Mouse (Mus musculus) ovary, postnatal 14 days (tissue): ENCODE measurements around the gene Cplx2.

Experiments used
- DNase-seq: peaks from one replicate; pipeline ENCODE4 v3.0.0; 2022; ENCODE audit warnings: low spot score

Gene Cplx2

DNA sequence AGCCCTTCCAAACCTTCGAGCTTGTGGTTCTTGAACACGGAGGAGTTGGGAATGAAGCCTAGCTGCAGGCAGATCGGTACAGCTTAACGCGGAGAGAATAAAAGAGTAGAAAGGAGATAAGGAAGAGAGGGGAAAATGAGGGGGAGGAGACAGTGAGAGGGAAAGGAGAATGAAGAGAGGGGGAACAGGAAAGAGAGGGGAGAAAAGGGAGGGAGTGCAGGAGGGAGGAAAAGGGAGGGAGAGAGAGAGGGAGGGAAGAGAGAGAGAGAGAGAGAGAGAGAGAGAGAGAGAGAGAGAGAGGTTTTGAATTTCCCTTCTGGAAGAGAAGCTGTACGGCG lies at the start of gene Cplx2:
TSS of gene Cplx2 (plus strand) at position 301 of the 338 bp plus-strand sequence.
- no peak for DNase-seq

DNA sequence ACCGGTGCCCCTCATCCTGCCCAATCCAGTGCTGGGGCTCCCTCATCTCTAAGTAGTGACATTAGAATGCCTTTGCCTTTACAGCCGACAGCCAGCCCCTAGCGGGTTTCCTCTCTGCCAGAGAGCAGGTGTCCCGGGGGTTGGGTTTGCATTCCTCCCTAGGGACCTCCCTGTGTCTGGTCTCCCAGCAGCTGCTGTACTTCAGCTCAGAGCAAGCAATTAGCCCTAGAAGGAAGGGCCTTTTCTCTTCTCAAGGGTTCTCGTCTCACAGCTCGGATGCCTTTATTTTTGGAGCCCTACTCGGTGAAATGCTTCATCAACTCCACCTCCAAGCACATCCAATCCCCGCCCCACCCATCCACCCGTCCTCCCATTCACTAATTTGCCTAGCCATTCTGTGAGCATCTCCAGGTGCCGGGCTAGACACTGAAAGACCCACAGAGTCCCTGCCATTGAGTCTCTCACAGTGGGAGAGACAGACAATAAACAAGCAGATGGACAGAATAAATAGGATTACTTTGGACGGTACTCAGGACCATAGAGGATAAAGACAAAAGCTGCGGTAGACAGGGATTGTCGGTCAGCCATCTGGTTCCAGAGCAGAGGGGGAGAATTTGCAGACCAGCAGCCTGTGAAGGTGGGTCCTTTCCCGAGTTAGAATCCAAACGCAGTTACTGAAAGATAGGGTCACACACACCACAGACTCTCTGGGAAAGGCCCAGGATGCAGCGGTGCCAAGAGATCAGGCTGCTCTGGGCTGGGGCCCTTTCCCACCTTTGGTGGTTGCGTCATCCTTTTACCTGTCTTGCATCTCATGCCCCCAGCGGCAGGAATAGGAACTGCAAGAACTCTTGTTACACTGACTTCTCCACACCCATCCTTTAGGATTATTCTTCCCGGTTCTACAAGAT lies 48.5 kb upstream of the Cplx2 start:
- peak; percentile 38 for DNase-seq

DNA sequence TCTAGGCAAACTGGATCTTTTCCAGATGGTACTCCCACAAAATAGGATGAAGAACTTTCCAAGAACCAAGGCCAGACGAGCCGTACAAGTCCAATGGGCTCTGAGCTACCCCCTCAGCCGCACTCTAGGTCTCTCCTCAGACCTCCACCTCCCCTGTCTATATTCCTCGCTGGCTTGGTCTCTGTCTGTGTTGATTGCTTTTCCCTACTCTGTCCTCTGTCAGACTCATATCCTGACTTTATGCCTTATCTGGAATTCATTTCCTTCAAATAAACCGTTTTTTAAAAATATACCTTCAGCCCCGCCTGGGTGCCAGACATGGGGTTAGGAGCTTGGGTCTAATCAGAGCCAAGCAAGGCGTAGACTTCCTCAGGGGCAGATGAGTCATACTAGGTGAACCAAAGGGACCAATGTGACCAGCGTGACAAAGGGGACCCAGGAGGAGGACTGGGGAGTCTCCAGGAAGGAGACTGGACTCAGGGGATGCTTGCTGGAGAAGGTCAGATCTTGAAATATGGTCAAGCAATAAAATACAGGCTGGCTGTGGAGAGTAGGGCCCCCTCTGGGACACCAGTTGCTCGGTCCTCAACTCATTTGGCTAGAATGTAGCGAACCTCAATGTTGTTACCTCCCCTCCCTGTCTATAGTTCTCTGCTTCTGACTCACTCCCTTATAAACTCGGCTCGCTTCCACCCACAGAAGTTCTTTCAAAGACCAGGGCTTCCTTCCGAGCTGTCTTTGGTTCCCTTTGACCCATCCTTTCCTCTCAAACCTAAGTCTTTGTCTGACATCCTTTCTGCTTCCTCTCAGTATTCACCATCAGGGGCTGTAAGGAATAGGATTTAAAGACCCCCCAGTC lies 47.6 kb upstream of the Cplx2 start:
- DNase-seq: no peak

- no peak for DNase-seq
Observed at GRCm38 (mm10) chr13:54324178-54324577, 47.0 kb upstream of the Cplx2 start.

GRCm38 (mm10) chr13:54325814-54326213 lies 45.3 kb upstream of the Cplx2 start:
- DNase-seq: no peak

DNA sequence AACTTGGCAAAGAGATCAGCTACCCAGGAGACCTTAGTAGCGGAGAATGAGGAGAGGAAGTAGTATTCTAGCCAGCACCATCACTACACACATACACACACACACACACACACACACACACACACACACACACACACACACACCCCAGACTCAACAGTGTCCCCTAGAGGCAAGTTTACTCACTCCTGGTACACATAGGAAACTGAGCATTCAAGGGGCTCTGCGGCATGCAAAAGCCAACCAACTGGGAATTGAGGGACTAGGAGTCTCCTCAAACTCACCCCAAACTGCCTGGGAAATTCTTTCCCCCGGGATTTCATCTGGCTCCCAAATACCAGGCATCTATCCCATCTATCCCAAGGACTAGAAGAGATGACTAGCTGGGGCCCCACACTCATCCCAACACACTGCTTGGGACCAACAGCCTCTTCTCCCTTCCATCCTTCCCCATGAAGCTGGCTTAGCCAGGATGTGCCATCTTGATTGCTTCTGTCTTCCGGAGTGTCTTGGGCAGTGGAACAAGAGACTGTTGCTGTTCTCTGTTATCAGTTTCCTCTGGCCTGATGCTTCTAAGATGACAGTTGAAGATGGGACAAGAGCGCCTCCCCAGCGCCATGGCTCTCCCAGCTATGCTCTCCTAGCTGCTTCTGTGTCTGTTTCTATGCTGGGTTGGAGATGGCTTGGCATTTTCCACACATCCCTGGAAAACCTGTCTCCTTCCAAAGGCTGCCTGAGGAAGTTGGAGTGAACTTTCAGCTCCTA lies 44.3 kb upstream of the Cplx2 start:
- no peak for DNase-seq

GRCm38 (mm10) chr13:54328029-54328428 lies 43.1 kb upstream of the Cplx2 start:
- no peak for DNase-seq

DNA sequence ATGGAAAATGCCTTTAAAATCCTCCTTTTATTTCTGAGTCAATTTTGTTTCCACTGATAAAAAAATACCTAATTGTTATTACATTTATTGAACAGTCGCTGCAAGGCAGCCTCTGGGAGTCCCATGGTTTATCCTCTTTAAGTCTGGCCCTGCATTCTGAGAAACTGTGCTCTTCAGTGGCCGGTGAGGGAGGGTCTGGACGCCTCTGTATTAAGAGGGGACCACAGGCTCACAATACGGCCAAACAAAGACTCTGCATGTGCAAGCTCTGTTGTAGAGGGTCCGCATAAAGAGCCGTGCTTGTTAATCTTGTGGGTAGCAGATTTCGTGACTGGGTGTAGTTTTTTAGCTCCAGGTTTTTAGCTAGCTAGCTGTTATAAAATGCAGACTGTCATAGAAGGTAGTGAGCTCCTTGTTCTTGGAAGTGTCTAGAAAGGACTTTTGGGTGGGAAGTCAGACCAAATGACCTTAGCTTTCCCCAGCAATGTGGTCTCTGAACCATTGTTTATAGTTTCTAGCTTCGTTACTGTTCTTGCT lies 42.1 kb upstream of the Cplx2 start:
- no peak for DNase-seq

DNA sequence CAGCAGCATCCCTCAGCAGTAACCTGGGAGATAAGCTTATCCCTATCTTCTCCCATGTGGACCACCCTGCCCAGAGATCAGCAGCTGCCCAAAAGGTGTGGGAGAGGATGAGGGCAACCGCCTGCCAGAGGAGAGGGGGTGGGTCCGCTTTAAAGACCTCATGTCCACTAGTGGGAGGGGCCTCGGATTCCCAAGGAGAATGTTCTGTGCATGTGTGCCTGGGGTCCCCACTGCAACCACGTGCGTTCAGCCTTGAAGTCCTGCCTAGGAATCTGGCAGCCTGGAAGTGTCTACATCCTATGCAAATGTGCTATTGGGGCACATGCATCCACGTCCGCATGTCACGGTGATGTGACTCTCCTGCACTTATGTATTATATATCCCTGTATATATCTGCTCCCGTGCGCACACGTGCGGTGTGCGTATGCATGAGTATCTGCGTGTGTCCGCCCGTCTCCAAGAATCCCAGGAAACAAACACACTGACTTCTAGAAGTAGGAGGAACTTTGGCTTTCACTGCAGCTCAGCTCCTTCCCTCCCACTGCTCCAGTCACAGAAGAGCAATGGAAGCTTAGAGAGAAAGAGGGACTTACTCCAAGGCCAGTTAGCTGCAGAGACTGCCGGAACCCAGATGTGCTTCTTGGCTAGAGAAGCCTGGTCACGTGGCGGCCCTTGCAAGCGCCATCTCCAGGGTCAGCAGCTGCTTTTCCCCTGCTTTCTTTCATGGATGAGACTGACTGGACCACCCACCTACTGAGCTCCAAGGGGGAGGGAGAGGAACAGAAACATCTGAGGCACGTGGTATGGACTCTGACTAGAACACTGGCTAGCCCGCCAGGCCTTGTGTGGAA lies 39.1 kb upstream of the Cplx2 start:
- DNase-seq: peak; percentile 50

DNA sequence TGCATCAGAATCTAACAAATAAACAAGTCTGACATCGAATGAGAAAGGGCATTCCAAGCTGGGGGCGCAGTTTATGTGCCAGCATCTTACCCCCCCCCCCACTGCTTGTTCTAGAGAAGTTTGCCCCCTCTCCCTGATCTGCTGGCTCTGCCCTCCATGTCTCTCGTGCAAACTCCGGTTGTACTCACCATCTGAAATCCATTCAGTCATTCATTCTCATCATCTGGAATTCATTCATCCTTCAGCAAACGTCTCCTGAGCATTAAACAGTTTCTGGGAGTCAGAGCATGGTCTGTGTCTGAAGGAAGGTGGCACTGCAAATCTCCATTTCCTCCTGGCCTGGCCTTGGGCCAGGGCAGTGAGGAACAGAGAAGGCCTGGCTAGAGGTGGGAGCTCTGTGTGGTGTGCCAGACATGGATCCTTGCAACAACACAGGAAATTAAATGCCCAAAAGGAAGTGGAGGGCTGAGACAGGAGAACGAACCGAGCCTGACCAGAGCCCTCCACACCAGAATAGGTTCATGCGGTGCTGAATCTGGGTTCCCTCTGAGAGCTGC lies 38.1 kb upstream of the Cplx2 start:
- no peak for DNase-seq

DNA sequence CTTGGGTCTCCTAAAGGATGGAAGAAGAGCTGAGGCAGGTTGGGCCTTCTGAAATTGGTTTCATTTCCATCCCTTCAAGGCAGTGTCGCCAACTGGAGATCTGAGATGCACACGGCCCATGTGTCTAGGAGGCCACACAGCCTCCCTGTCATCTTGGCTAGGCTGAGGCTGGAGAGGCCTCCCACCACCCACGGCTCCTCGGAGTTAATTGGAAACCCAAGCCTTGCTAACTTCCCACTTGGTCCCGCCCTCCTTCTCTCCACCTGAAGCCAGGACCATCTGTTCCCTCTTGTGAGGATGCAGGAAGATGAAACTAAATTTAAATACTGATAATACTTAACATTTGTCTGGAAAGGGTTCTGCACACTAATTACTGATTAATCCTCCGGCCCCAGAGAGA lies 34.1 kb upstream of the Cplx2 start:
- no peak for DNase-seq

GRCm38 (mm10) chr13:54337541-54337940 lies 33.6 kb upstream of the Cplx2 start:
- DNase-seq: no peak

DNA sequence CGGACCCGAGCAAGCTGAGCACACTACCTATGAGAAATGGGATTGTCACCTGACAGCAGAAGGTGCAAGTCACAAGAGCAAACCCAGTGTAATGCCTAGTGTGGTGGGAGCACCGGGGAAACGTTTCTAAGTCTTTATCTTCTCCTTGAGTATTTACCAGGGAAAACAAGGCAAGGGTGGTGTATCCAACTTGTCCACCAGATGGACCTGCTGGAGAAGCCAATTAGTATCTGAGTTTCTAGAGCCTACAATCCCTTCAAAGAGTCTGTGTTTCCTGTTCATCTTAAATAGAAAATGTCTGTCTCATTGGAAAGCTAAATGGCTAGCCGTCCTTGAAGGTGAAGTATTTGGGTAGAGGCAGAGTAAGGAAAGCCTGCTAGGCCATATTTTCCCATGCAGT lies 32.3 kb upstream of the Cplx2 start:
- DNase-seq: no peak

DNA sequence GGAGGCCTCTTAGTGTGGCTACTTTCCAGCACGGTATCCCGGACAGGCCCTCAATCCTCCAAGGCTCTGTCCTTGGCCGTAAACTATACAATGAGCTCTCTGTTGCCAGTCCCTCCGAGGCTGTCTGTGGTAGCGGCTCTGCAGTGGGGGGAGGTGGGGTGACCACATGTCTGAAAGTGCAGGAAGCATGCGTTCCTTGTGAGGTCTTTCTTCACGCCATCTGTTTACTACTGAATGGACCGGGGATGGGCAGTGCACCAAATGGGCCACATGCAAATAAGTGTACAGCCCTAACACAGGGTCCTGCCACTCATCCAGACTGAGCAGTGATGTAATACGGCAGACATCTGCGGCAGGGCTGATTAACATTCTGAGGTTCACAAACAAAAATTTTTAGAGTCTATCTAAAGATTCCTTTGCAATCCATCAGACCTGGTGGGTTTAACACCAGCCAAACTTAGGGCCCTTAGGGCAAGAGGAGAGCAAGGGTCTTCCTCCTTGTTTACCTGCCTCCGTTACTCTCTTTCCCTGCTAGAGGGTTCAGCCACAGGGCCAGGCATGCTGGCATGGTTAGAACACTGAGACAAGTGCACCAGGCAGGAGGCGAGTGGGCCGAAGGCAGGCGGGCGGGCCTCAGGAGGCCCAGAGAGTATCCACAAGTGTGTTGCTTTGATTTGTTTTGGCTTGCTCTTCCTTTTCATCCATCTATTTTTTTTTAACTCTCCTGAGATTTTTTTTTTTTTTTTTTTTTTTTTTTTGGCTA lies 25.1 kb upstream of the Cplx2 start:
- DNase-seq: no peak

GRCm38 (mm10) chr13:54348011-54348410 lies 23.1 kb upstream of the Cplx2 start:
- no peak for DNase-seq

- no peak for DNase-seq
Observed at GRCm38 (mm10) chr13:54349126-54349759, 21.9 kb upstream of the Cplx2 start.

- no peak for DNase-seq
Observed at GRCm38 (mm10) chr13:54357420-54357819, 13.7 kb upstream of the Cplx2 start.

- no peak for DNase-seq
Observed at GRCm38 (mm10) chr13:54359181-54359580, 12.0 kb upstream of the Cplx2 start.

GRCm38 (mm10) chr13:54364686-54365085 lies 6.5 kb upstream of the Cplx2 start:
- DNase-seq: no peak

GRCm38 (mm10) chr13:54367758-54368157 lies 3.4 kb upstream of the Cplx2 start:
- DNase-seq: no peak
